Mouse (Mus musculus) midbrain, postnatal 0 days (tissue): ENCODE data around the gene Acvr1b. TPM values are rescaled to one million over a fixed set of nuclear protein-coding genes. Genes with fewer than 3 reads are reported as not detected.

Experiments
- ATAC-seq: fragments of 200-750 bp; cut with Nextera tagmentation; 2 replicates; pipeline ENCODE4 v1.8.0; 2017; ENCODE audit warnings: moderate number of reproducible peaks, mild to moderate bottlenecking, moderate TSS enrichment, moderate library complexity; ENCODE audit not compliant: low FRiP score
- DNase-seq: peaks from one replicate; pipeline ENCODE4 v3.0.0-alpha.2; 2015; ENCODE audit warnings: low spot score
- H3K27ac ChIP-seq: fragments of 300-500 bp; sonication (generic); 2 replicates; pipeline ENCODE4 v1.5.1; 2014; ENCODE audit warnings: low read depth, mild to moderate bottlenecking, low read length, mixed read lengths
- H3K27me3 ChIP-seq: fragments of 300-500 bp; sonication (generic); 2 replicates; pipeline ENCODE4 v1.6.1; 2014; ENCODE audit warnings: low read length, control low read depth, mixed read lengths; ENCODE audit not compliant: insufficient read depth
- H3K36me3 ChIP-seq: fragments of 300-500 bp; sonication (generic); 2 replicates; pipeline ENCODE4 v1.6.1; 2014; ENCODE audit warnings: low read length, control low read depth, mixed read lengths; ENCODE audit not compliant: insufficient read depth
- H3K4me1 ChIP-seq: fragments of 300-500 bp; sonication (generic); 2 replicates; pipeline ENCODE4 v1.6.1; 2014; ENCODE audit warnings: mild to moderate bottlenecking, control low read depth, antibody characterized with exemption, low read length, mixed read lengths; ENCODE audit not compliant: insufficient read depth
- H3K4me2 ChIP-seq: fragments of 300-500 bp; sonication (generic); 2 replicates; pipeline ENCODE4 v1.6.1; 2014; ENCODE audit warnings: low read depth, mild to moderate bottlenecking, low read length, mixed read lengths; ENCODE audit not compliant: poor library complexity, severe bottlenecking
- H3K4me3 ChIP-seq: fragments of 300-500 bp; sonication (generic); 2 replicates; pipeline ENCODE4 v1.5.1; 2014; ENCODE audit warnings: low read depth, mild to moderate bottlenecking, low read length, moderate library complexity
- H3K9ac ChIP-seq: fragments of 300-500 bp; sonication (generic); replicated peaks from 2 replicates; pipeline ENCODE4 v1.6.1; 2014; ENCODE audit warnings: mild to moderate bottlenecking, low read length, moderate library complexity, mixed read lengths; ENCODE audit not compliant: poor library complexity, severe bottlenecking
- H3K9me3 ChIP-seq: fragments of 300-500 bp; sonication (generic); 2 replicates; pipeline ENCODE4 v1.6.1; 2016; ENCODE audit warnings: low read length, control low read depth
- CTCF ChIP-seq: IDR thresholded peaks from 2 replicates; pipeline ENCODE4 v1.5.1; 2016; ENCODE audit warnings: antibody characterized with exemption, mild to moderate bottlenecking
- WGBS: fragments of 180-500 bp; shearing (Covaris S2); extraction: QIAGEN DNeasy Blood & Tissue Kit; methylation state at CpG from one replicate; pipeline ENCODE4 v1.1.7; 2014; 5-methylcytosine and 5-hydroxymethylcytosine counted together
- polyA plus RNA-seq: library from polyadenylated mRNA; unstranded; fragments of >200 nt; fragmentation: Nextera tagmentation; extraction: Ambion mirVana; gene quantifications from 2 replicates; pipeline ENCODE4 v1.2.1, GENCODE M21; 2015
- total RNA-seq: library from RNA; depleted of rRNA; stranded (reverse); fragments of >200 nt; gene quantifications from 2 replicates; pipeline ENCODE4 v1.2.3, GENCODE M21; 2014

The Acvr1b gene
- total and polyA plus RNA-seq, 2 experiments from 2014 or later = 15.2 to 86.8 TPM

DNA sequence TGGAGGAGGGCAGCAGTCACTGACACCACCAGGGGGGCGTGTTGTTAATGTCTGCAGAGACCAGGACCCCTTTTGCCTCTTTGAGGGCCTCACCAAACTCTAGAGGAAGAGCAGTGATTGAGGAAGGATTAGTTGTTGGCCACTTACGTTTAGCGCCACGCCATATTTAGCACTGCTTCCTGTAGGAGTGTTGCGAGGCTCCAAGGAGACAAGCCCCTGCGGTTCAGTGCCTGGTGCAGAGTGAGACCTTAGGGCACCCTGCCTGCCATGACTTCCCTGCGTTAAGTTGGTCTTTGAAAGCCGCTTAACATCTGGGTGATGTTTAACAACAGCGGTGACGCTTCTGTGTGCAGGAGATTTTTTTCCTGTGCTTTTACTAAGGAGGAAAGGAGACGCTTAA is 42.4 kb upstream of the Acvr1b start:
- H3K4me3 ChIP-seq = no peak overlapping the region
- ATAC-seq (no peak), DNase-seq (no peak)
- WGBS = 38% methylated on average over 11 of the region's 11 CpGs
- no peak overlapping the region for H3K4me2 ChIP-seq
- H3K9me3 ChIP-seq = no peaks in the 10 kb centered on the region
- H3K36me3 ChIP-seq = no peaks in the 10 kb centered on the region
- no peak overlapping the region for H3K9ac ChIP-seq
- TF ChIP-seq CTCF = no peak
- no peak overlapping the region for H3K27ac ChIP-seq
- peaks cover 23% of the 10 kb centered on the region for H3K27me3 ChIP-seq
- H3K4me1 ChIP-seq = 0 out of 2 replicates have a peak, but pooled peaks cover 3% of the 10 kb centered on the region

DNA sequence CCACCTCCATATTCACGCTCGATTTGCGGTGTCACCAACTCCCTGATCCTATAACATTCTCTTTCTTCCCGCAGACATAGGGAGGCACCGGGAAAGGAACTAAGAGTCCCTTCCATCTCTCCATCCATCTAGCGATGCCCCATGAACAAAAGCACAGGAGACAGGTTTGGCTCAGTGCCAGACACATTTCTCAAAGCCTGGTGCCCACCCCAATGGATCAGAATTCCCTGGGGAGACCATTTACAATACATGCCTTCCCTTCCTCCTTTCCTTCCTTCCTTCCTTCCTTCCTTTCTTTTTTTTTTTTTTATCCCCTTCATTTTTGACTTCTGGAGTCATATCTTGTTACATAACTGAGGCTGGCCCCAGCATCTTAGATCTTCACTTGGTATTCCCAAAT is 41.8 kb upstream of the Acvr1b start:
- Histone ChIP-seq H3K4me3 (no peak overlapping the region), H3K9ac (no peak overlapping the region), H3K4me1 (0 out of 2 replicates have a peak, but pooled peaks cover 3% of the 10 kb centered on the region), H3K9me3 (no peaks in the 10 kb centered on the region), H3K36me3 (no peaks in the 10 kb centered on the region), H3K27me3 (peaks cover 23% of the 10 kb centered on the region), H3K4me2 (no peak overlapping the region), H3K27ac (no peak overlapping the region)
- TF ChIP-seq CTCF = no peak
- DNase-seq (no peak), ATAC-seq (no peak)
- WGBS = 45% methylated on average over 6 of the region's 6 CpGs

GRCm38 (mm10) chr15:101132761-101133160 is 41.1 kb upstream of the Acvr1b start:
- no peak overlapping the region for H3K4me2 ChIP-seq
- no peak overlapping the region for H3K4me3 ChIP-seq
- WGBS = 78% methylated on average over 6 of the region's 6 CpGs
- H3K9me3 ChIP-seq = no peaks in the 10 kb centered on the region
- no peak for DNase-seq
- no peaks in the 10 kb centered on the region for H3K36me3 ChIP-seq
- H3K9ac ChIP-seq = no peak overlapping the region
- no peak for ATAC-seq
- peaks cover 23% of the 10 kb centered on the region for H3K27me3 ChIP-seq
- no peak overlapping the region for H3K27ac ChIP-seq
- H3K4me1 ChIP-seq = 0 out of 2 replicates have a peak, but pooled peaks cover 3% of the 10 kb centered on the region
- no peak for TF ChIP-seq CTCF

- ATAC-seq (no peak), DNase-seq (no peak)
- H3K4me3 ChIP-seq = no peak overlapping the region
- no peak overlapping the region for H3K9ac ChIP-seq
- WGBS = 35% methylated on average over 15 of the region's 15 CpGs
- peaks cover 12% of the 10 kb centered on the region for H3K27me3 ChIP-seq
- H3K9me3 ChIP-seq = no peaks in the 10 kb centered on the region
- H3K27ac ChIP-seq = no peak overlapping the region
- no peaks in the 10 kb centered on the region for H3K4me1 ChIP-seq
- H3K4me2 ChIP-seq = no peak overlapping the region
- no peak for TF ChIP-seq CTCF
- no peaks in the 10 kb centered on the region for H3K36me3 ChIP-seq
Observed at GRCm38 (mm10) chr15:101133993-101134704, 39.7 kb upstream of the Acvr1b start.

DNA sequence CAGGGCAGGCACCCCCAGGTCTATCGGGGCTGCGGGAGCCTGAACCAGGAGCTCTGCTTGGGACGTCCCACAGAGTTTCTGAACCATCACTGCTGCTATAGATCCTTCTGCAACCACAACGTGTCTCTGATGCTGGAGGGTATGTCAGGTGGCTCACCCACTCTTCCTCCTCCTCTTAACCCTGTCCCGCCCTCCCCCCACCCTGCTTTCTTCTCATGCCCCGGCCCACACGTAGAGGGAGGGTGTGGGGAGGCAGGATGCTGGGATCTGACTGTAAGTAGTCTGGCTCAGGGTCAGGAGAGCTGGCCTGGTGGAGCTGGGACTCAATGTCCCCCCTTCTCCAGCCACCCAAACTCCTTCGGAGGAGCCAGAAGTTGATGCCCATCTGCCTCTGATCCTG is 38.5 kb upstream of the Acvr1b start:
- Histone ChIP-seq H3K4me3 (no peak overlapping the region), H3K36me3 (no peaks in the 10 kb centered on the region), H3K9me3 (no peaks in the 10 kb centered on the region), H3K27me3 (peaks cover 5% of the 10 kb centered on the region; the same call in 1 of the 2 replicates), H3K4me1 (no peaks in the 10 kb centered on the region), H3K27ac (no peak overlapping the region), H3K9ac (no peak overlapping the region), H3K4me2 (0 out of 2 replicates have a peak overlapping the region, but pooled peaks have one; percentile 4)
- WGBS = 72% methylated on average over 8 of the region's 8 CpGs
- TF ChIP-seq CTCF = no peak
- no peak for ATAC-seq
- DNase-seq = no peak

- no peak for TF ChIP-seq CTCF
- no peaks in the 10 kb centered on the region for H3K4me1 ChIP-seq
- ATAC-seq (no peak), DNase-seq (no peak)
- no peaks in the 10 kb centered on the region for H3K36me3 ChIP-seq
- H3K9ac ChIP-seq = no peak overlapping the region
- H3K27ac ChIP-seq = no peak overlapping the region
- no peak overlapping the region for H3K4me2 ChIP-seq
- 0 out of 2 replicates have a peak, but pooled peaks cover 5% of the 10 kb centered on the region for H3K27me3 ChIP-seq
- 82% methylated on average over 11 of the region's 11 CpGs for WGBS
- H3K4me3 ChIP-seq = no peak overlapping the region
- H3K9me3 ChIP-seq = no peaks in the 10 kb centered on the region
Observed at GRCm38 (mm10) chr15:101137455-101137854, 36.4 kb upstream of the Acvr1b start.
